Mouse (Mus musculus) heart, embryonic 15.5 days (tissue): ENCODE measurements around the gene Ino80. TPM values are rescaled to one million over a fixed set of nuclear protein-coding genes. Genes with fewer than 3 reads are reported as not detected.
A peak's percentile ranks its signal among the peaks of the same experiment; 100 is the strongest.

ENCODE experiments used
- ATAC-seq: fragments of 200-750 bp; cut with Nextera tagmentation; replicated peaks from 2 replicates; pipeline ENCODE4 v1.8.0; 2017; ENCODE audit warnings: low read depth, moderate TSS enrichment; ENCODE audit not compliant: insufficient number of reproducible peaks, insufficient read depth, low FRiP score
- H3K27ac ChIP-seq: fragments of 300-500 bp; sonication (generic); 2 replicates; pipeline ENCODE4 v1.5.1; 2015; ENCODE audit warnings: mild to moderate bottlenecking, inconsistent platforms
- H3K27me3 ChIP-seq: fragments of 300-500 bp; sonication (generic); 2 replicates; pipeline ENCODE4 v1.6.1; 2015; ENCODE audit warnings: inconsistent platforms
- H3K36me3 ChIP-seq: fragments of 300-500 bp; sonication (generic); 2 replicates; pipeline ENCODE4 v1.6.1; 2015; ENCODE audit warnings: mild to moderate bottlenecking, inconsistent platforms
- H3K4me1 ChIP-seq: fragments of 300-500 bp; sonication (generic); replicated peaks from 2 replicates; pipeline ENCODE4 v1.6.1; 2015; ENCODE audit warnings: inconsistent platforms
- H3K4me2 ChIP-seq: fragments of 300-500 bp; sonication (generic); 2 replicates; pipeline ENCODE4 v1.6.1; 2015; ENCODE audit warnings: inconsistent platforms, mild to moderate bottlenecking, moderate library complexity
- H3K4me3 ChIP-seq: fragments of 300-500 bp; sonication (generic); 2 replicates; pipeline ENCODE4 v1.5.1; 2015; ENCODE audit warnings: mild to moderate bottlenecking, inconsistent platforms
- H3K9ac ChIP-seq: fragments of 300-500 bp; sonication (generic); 2 replicates; pipeline ENCODE4 v1.6.1; 2015; ENCODE audit warnings: mild to moderate bottlenecking, inconsistent platforms
- H3K9me3 ChIP-seq: fragments of 300-500 bp; sonication (generic); replicated peaks from 2 replicates; pipeline ENCODE4 v1.6.1; 2016; ENCODE audit warnings: inconsistent platforms
- WGBS: fragments of 180-500 bp; shearing (Covaris S2); methylation state at CpG from one replicate; pipeline ENCODE4 v1.1.7; 2015; ENCODE audit warnings: mixed read lengths; 5-methylcytosine and 5-hydroxymethylcytosine counted together
- polyA plus RNA-seq: library from polyadenylated mRNA; unstranded; fragments of >200 nt; fragmentation: Nextera tagmentation; extraction: Ambion mirVana; gene quantifications from 2 replicates; pipeline ENCODE4 v1.2.1, GENCODE M21; 2015

Gene Ino80
- polyA plus RNA-seq, 1 experiment from 2014 or later = 2.5 TPM

- peaks cover 12% of the 10 kb centered on the region for H3K4me1 ChIP-seq
- no peak for ATAC-seq
Measured at GRCm38 (mm10) chr2:119330795-119331194, 146.7 kb downstream of the Ino80 start.

GRCm38 (mm10) chr2:119329123-119329817, 148.2 kb downstream of the Ino80 start:
- no peaks in the 10 kb centered on the region for H3K36me3 ChIP-seq
- H3K27me3 ChIP-seq = peaks cover 75% of the 10 kb centered on the region
- WGBS = 57% methylated on average over 3 of the region's 3 CpGs
- peaks cover 22% of the 10 kb centered on the region for H3K4me1 ChIP-seq
- no peak overlapping the region for H3K9ac ChIP-seq
- peak overlapping the region; percentile 64 for H3K4me3 ChIP-seq
- H3K4me2 ChIP-seq = peak overlapping the region; percentile 89
- no peaks in the 10 kb centered on the region for H3K9me3 ChIP-seq
- no peak for ATAC-seq
- H3K27ac ChIP-seq = no peak overlapping the region

More at GRCm38 (mm10) chr2:119330795-119331194, 146.7 kb downstream of the Ino80 start:
- Histone ChIP-seq H3K27ac (no peak overlapping the region), H3K9me3 (no peaks in the 10 kb centered on the region), H3K9ac (no peak overlapping the region), H3K4me2 (peak overlapping the region; percentile 21; the same call in 1 of the 2 replicates), H3K36me3 (no peaks in the 10 kb centered on the region), H3K27me3 (peaks cover 61% of the 10 kb centered on the region), H3K4me3 (no peak overlapping the region; the same call in 1 of the 2 replicates)
- WGBS = 83% methylated on average over 8 of the region's 8 CpGs

DNA sequence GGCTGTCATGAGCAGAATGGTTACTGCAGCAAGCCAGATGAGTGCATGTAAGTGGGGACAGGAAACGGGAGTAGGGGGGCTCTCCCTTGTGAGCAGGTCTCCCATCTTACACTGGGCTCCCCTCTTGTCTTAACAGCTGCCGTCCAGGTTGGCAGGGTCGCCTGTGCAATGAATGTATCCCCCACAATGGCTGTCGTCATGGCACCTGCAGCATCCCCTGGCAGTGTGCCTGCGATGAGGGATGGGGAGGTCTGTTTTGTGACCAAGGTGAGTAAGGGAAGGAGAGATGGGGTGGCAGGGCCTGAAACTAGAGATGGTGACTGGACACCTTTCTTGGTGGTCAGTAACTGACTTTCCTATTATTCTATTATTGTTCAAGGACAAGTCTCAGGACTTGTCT, 148.9 kb downstream of the Ino80 start:
- peak overlapping the region; percentile 0; the same call in 1 of the 2 replicates for H3K9ac ChIP-seq
- H3K4me3 ChIP-seq = peak overlapping the region; percentile 64
- peak overlapping the region; percentile 89 for H3K4me2 ChIP-seq
- H3K36me3 ChIP-seq = no peaks in the 10 kb centered on the region
- H3K27ac ChIP-seq = no peak overlapping the region
- peaks cover 27% of the 10 kb centered on the region for H3K4me1 ChIP-seq
- no peak for ATAC-seq
- 32% methylated on average over 5 of the region's 5 CpGs for WGBS
- H3K9me3 ChIP-seq = no peaks in the 10 kb centered on the region
- H3K27me3 ChIP-seq = peaks cover 82% of the 10 kb centered on the region

GRCm38 (mm10) chr2:119327942-119328526, 149.5 kb downstream of the Ino80 start:
- peaks cover 87% of the 10 kb centered on the region for H3K27me3 ChIP-seq
- 25% methylated on average over 11 of the region's 11 CpGs for WGBS
- H3K9ac ChIP-seq = peak overlapping the region; percentile 0; the same call in 1 of the 2 replicates
- peaks cover 27% of the 10 kb centered on the region for H3K4me1 ChIP-seq
- peak overlapping the region; percentile 64 for H3K4me3 ChIP-seq
- no peaks in the 10 kb centered on the region for H3K36me3 ChIP-seq
- no peak for ATAC-seq
- H3K4me2 ChIP-seq = peak overlapping the region; percentile 89
- peak overlapping the region; percentile 40; the same call in 1 of the 2 replicates for H3K27ac ChIP-seq
- H3K9me3 ChIP-seq = no peaks in the 10 kb centered on the region

DNA sequence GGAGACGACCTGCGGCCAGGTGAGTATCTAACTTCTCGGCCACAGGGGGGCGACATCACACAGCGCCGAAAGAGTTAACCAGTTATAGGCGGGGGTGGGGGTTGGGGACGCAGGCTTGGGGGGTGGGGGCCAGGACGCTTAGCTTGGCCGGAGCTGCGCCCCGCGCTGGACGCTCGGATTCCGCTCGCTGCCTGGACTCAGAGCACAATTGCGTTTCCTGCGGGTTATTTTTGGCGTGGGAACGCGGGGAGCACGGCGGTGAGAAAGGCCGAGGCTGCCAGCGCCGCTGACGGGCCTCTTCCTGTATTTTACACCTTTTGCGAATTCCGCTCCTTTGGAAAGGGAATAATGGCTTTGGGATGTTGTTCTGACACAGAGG, 150.4 kb downstream of the Ino80 start:
- H3K27me3 ChIP-seq = peaks cover 90% of the 10 kb centered on the region
- 0% methylated on average over 30 of the region's 30 CpGs for WGBS
- peak overlapping the region; percentile 64 for H3K4me3 ChIP-seq
- H3K9me3 ChIP-seq = no peaks in the 10 kb centered on the region
- no peaks in the 10 kb centered on the region for H3K36me3 ChIP-seq
- 0 out of 2 replicates have a peak, but pooled peaks have one; percentile 19 for ATAC-seq
- H3K27ac ChIP-seq = peak overlapping the region; percentile 69
- peak overlapping the region; percentile 65 for H3K9ac ChIP-seq
- H3K4me2 ChIP-seq = peak overlapping the region; percentile 89
- peaks cover 35% of the 10 kb centered on the region for H3K4me1 ChIP-seq

DNA sequence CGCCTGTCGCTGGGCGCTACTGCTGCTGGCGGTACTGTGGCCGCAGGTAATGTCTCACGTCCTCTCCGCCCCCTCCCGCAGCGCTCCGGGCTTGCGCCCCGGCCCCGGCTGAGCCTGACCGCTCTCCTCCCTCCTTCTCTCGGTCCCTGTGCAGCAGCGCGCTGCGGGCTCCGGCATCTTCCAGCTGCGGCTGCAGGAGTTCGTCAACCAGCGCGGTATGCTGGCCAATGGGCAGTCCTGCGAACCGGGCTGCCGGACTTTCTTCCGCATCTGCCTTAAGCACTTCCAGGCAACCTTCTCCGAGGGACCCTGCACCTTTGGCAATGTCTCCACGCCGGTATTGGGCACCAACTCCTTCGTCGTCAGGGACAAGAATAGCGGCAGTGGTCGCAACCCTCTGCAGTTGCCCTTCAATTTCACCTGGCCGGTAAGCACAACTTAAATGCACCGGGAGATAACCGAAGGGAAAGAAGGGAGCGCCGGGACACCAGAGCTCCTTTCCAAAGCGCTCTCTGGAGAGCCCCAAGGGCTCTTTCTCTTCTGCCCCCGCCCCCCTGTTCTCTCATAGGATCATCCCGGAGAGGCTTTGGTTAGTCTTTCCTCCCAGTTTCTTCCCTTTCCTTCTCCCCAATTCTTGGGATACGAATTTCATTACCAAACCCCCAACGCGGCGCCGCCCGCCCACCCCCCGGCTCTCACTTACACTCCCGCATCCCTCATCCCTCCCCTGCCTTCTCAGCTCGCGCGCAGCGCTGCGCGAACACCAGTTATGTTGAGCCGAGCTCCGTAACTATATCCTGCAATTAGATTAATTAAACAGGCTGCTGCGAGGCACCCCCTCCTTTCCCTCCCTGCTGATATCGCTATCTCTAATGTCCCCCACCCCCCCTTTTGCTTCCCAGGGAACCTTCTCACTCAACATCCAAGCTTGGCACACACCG, 151.1 kb downstream of the Ino80 start:
- no peak for ATAC-seq
- H3K9ac ChIP-seq = peak overlapping the region; percentile 65
- peak overlapping the region; percentile 89 for H3K4me2 ChIP-seq
- H3K27ac ChIP-seq = peak overlapping the region; percentile 69
- no peaks in the 10 kb centered on the region for H3K36me3 ChIP-seq
- peak overlapping the region; percentile 64 for H3K4me3 ChIP-seq
- H3K9me3 ChIP-seq = no peaks in the 10 kb centered on the region
- WGBS = under 1% methylated on average over 59 of the region's 61 CpGs
- peaks cover 42% of the 10 kb centered on the region for H3K4me1 ChIP-seq
- peaks cover 91% of the 10 kb centered on the region for H3K27me3 ChIP-seq

DNA sequence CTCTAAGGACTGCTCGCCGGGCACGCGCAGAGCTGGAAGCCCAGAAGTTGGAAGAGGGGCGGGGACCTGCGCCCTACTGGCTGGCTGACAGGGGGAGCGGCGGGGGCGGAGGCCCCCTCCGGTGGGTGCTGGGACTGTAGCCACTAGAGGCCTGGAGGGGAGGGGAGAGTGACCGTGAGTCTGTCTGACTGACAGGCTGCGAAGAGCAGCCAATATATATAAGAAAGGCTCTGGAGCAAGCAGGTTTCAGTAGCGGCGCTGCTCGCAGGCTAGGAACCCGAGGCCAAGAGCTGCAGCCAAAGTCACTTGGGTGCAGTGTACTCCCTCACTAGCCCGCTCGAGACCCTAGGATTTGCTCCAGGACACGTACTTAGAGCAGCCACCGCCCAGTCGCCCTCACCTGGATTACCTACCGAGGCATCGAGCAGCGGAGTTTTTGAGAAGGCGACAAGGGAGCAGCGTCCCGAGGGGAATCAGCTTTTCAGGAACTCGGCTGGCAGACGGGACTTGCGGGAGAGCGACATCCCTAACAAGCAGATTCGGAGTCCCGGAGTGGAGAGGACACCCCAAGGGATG, 151.8 kb downstream of the Ino80 start, which contains the start of gene Dll4:
TSS of gene Dll4 (plus strand) at position 217 of the 576 bp plus-strand sequence.
- H3K4me3 ChIP-seq = peak within 1 kb of the TSS; percentile 64
- H3K4me1 ChIP-seq = peaks cover 47% of the 10 kb centered on the region
- H3K9me3 ChIP-seq = no peaks in the 10 kb centered on the region
- WGBS = 1% methylated on average over 33 of the region's 33 CpGs
- ATAC-seq = peak; percentile 70
- H3K36me3 ChIP-seq = no peaks in the 10 kb centered on the region
- H3K9ac ChIP-seq = peak within 1 kb of the TSS; percentile 65
- peaks cover 91% of the 10 kb centered on the region for H3K27me3 ChIP-seq
- peak within 1 kb of the TSS; percentile 89 for H3K4me2 ChIP-seq
- peak within 1 kb of the TSS; percentile 69 for H3K27ac ChIP-seq

DNA sequence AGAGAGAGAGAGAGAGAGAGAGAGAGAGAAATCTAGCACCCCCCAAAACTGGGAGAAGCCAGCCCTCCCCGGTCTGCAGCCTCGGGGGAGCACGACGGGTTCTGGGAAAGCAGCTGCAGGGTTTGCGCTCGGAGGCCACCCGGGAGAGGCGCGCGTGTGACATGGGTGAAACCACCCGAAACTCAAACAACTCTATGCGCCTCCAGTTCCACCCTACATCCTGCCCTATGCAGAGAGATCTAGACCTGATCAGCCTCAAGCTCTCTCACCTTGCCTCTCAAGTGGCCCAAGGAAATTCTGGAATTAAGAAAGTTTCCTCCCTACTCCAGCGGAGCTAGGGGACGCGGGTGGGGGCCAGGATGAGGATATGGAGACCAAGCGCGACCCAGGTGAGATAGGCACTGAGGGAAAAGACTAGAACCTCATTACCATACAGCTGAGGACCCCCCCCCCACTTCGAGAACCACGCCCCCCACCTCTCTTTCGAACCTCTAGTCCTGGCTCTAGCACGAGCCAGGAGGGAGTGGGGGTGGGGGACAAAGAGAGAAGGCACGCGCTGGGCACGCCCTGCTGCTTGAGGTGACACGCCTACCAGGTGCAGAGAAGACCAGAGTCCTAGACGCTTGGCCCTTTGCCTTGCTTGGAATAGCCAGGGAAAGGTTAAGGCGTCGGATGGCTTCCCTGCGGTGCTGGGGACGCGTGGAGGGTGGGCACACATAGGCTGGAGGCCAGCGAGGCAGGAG, 152.7 kb downstream of the Ino80 start:
- ATAC-seq = peak; percentile 9; the same call in 1 of the 2 replicates
- WGBS = 1% methylated on average over 32 of the region's 32 CpGs
- H3K9ac ChIP-seq = peak overlapping the region; percentile 65

GRCm38 (mm10) chr2:119323866-119324575, 153.5 kb downstream of the Ino80 start:
- ATAC-seq = no peak
- Histone ChIP-seq H3K9ac (no peak overlapping the region), H3K4me3 (peak overlapping the region; percentile 64), H3K27ac (peak overlapping the region; percentile 15; the same call in 1 of the 2 replicates), H3K4me2 (peak overlapping the region; percentile 89), H3K4me1 (peaks cover 51% of the 10 kb centered on the region), H3K36me3 (no peaks in the 10 kb centered on the region), H3K9me3 (no peaks in the 10 kb centered on the region), H3K27me3 (peaks cover 82% of the 10 kb centered on the region)
- WGBS = 11% methylated on average over 32 of the region's 32 CpGs

More for the DNA sequence above, 152.7 kb downstream of the Ino80 start:
- peaks cover 51% of the 10 kb centered on the region for H3K4me1 ChIP-seq
- no peaks in the 10 kb centered on the region for H3K36me3 ChIP-seq
- H3K27me3 ChIP-seq = peaks cover 87% of the 10 kb centered on the region
- H3K9me3 ChIP-seq = no peaks in the 10 kb centered on the region
- H3K4me2 ChIP-seq = peak overlapping the region; percentile 89
- H3K4me3 ChIP-seq = peak overlapping the region; percentile 64
- H3K27ac ChIP-seq = peak overlapping the region; percentile 32
